Mouse (Mus musculus): ENCODE results near the gene Npnt. TPM values are rescaled to one million over a fixed set of nuclear protein-coding genes. Genes with fewer than 3 reads are reported as not detected.

Npnt gene
- total RNA-seq, 1 experiment: 8.6 TPM

DNA sequence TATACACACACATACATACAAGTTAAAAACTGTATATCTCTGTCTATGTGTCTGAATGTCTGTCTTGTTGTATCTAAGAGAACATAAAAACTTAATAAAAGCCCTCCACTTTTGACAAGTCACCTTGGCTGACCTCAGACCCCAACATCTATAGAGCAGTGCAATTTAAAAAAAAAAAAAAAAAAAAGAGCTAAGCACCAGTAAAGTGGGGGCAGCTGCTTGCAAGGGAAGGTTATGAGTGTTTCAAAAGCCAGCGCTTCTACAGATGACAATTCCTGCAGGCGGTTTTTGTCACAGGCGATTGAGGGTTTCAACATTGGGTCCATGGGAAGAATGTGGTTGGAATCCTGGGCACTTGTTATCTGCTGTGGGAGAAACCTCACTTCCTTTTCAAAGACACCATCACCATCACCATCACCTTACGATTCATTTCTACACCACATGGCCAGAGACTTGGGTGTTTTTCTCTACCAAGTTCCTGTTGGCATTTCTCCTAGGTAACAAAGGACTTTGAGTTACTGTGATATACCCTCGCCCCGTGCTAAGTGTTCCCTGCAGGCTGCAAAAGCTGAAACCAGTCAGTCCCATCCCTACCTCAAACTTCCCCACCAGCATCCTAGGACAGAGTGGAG, 63.6 kb downstream of the Npnt start:
- no peak for DNase-seq (ENCODE audit: low read depth, low spot score)
- no peak overlapping the region for H3K27ac ChIP-seq (ENCODE audit: insufficient read depth, low read depth, low read length, poor library complexity, severe bottlenecking)
- in situ Hi-C loops (cut with MboI; ENCODE audit: low sequenced_read_pairs in 2 of 2, unreplicated experiment in 2 of 2): no loop called here

DNA sequence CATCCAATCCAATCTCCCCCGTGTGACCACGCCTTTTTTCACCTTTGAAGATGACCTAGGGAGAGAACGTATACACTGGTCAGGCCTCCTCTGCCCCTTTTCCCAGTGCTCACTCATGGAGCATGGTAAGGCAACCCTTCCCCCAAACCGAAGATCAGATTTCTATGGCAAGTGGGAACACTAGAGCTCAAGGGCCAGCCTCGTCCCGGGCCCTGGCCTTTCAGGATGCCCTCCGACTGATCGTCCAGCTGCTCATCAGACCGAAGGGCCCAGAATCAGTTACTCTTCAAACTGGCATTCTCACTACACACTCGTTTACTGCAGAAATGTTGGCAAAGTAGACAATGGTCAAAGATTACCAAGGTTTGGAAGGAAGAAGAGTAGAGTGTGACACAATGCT, 65.6 kb downstream of the Npnt start:
- Histone ChIP-seq H3K36me3 (ENCODE audit: control insufficient read depth, insufficient read depth, low read length, poor library complexity, severe bottlenecking) (no peaks in the 10 kb centered on the region), H3K9ac (ENCODE audit: insufficient read depth, low read depth, low read length, poor library complexity, severe bottlenecking) (no peak overlapping the region), H3K27ac (ENCODE audit: insufficient read depth, low read depth, low read length, poor library complexity, severe bottlenecking) (no peak overlapping the region), H3K4me3 (ENCODE audit: insufficient read depth in 1 of 2, low read depth in 1 of 2, low read length in 2 of 2, poor library complexity in 1 of 2, severe bottlenecking in 1 of 2) (no peak overlapping the region), H3K4me1 (ENCODE audit: control insufficient read depth in 2 of 2, insufficient read depth in 2 of 2, low read length in 2 of 2, poor library complexity in 1 of 2) (no peaks in the 10 kb centered on the region), H3K9me3 (ENCODE audit: control insufficient read depth, insufficient read depth, low read depth, low read length) (no peaks in the 10 kb centered on the region)
- no peak for DNase-seq (ENCODE audit: low read depth, low spot score)
- TF ChIP-seq HCFC1 (IDR thresholded peaks at IDR 0.05; ENCODE audit: borderline replicate concordance, insufficient read depth, low read length) (no peak), ZNF384 (IDR thresholded peaks at IDR 0.05; ENCODE audit: low read depth, low read length) (no peak), ZC3H11A (IDR thresholded peaks at IDR 0.05; ENCODE audit: borderline replicate concordance, low read depth, low read length) (no peak), MAFK (IDR thresholded peaks at IDR 0.05; ENCODE audit: insufficient read depth, low read depth, low read length) (no peak), CHD2 (IDR thresholded peaks at IDR 0.05; ENCODE audit: low read depth, low read length) (no peak)
- in situ Hi-C loops (cut with MboI; ENCODE audit: low sequenced_read_pairs in 2 of 2, unreplicated experiment in 2 of 2): no loop called here

More for the DNA sequence above, 63.6 kb downstream of the Npnt start:
- H3K9me3 ChIP-seq (ENCODE audit: control insufficient read depth, insufficient read depth, low read depth, low read length): no peaks in the 10 kb centered on the region
- no peak overlapping the region for H3K4me3 ChIP-seq (ENCODE audit: insufficient read depth in 1 of 2, low read depth in 1 of 2, low read length in 2 of 2, poor library complexity in 1 of 2, severe bottlenecking in 1 of 2)
- no peak overlapping the region for H3K9ac ChIP-seq (ENCODE audit: insufficient read depth, low read depth, low read length, poor library complexity, severe bottlenecking)
- TF ChIP-seq ZC3H11A (IDR thresholded peaks at IDR 0.05; ENCODE audit: borderline replicate concordance, low read depth, low read length) (no peak), ZNF384 (IDR thresholded peaks at IDR 0.05; ENCODE audit: low read depth, low read length) (no peak), CHD2 (IDR thresholded peaks at IDR 0.05; ENCODE audit: low read depth, low read length) (no peak), HCFC1 (IDR thresholded peaks at IDR 0.05; ENCODE audit: borderline replicate concordance, insufficient read depth, low read length) (no peak), MAFK (IDR thresholded peaks at IDR 0.05; ENCODE audit: insufficient read depth, low read depth, low read length) (no peak)
- H3K36me3 ChIP-seq (ENCODE audit: control insufficient read depth, insufficient read depth, low read length, poor library complexity, severe bottlenecking): no peaks in the 10 kb centered on the region
- no peaks in the 10 kb centered on the region for H3K4me1 ChIP-seq (ENCODE audit: control insufficient read depth in 2 of 2, insufficient read depth in 2 of 2, low read length in 2 of 2, poor library complexity in 1 of 2)

DNA sequence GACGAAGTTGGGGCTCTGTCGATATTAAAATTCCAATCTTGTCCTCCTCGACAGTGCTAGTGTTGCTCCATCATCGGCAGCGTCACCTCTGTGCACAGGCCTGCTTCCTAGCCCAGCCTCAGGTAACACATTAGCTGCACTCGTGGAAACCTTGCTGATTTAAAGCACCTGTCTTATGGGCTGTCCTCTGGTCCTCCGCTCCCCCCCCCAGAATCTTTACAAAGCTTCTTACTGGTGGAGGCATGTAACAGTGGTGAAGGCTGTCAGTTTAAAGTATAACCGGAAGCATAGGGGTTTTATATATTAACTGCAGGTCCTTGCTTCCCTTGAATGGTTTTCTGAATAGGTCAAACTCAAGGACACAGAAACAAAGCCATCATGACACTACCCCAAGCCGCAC, 66.8 kb downstream of the Npnt start:
- no peaks in the 10 kb centered on the region for H3K9me3 ChIP-seq (ENCODE audit: control insufficient read depth, insufficient read depth, low read depth, low read length)
- no peak for DNase-seq (ENCODE audit: low read depth, low spot score)
- H3K27ac ChIP-seq (ENCODE audit: insufficient read depth, low read depth, low read length, poor library complexity, severe bottlenecking): no peak overlapping the region
- TF ChIP-seq HCFC1 (IDR thresholded peaks at IDR 0.05; ENCODE audit: borderline replicate concordance, insufficient read depth, low read length): no peak
- TF ChIP-seq MAFK (IDR thresholded peaks at IDR 0.05; ENCODE audit: insufficient read depth, low read depth, low read length): no peak
- no peak for TF ChIP-seq CHD2 (IDR thresholded peaks at IDR 0.05; ENCODE audit: low read depth, low read length)
- TF ChIP-seq ZNF384 (IDR thresholded peaks at IDR 0.05; ENCODE audit: low read depth, low read length): no peak
- TF ChIP-seq ZC3H11A (IDR thresholded peaks at IDR 0.05; ENCODE audit: borderline replicate concordance, low read depth, low read length): no peak
- H3K9ac ChIP-seq (ENCODE audit: insufficient read depth, low read depth, low read length, poor library complexity, severe bottlenecking): no peak overlapping the region
- H3K4me1 ChIP-seq (ENCODE audit: control insufficient read depth in 2 of 2, insufficient read depth in 2 of 2, low read length in 2 of 2, poor library complexity in 1 of 2): no peaks in the 10 kb centered on the region
- H3K4me3 ChIP-seq (ENCODE audit: insufficient read depth in 1 of 2, low read depth in 1 of 2, low read length in 2 of 2, poor library complexity in 1 of 2, severe bottlenecking in 1 of 2): no peak overlapping the region
- no peaks in the 10 kb centered on the region for H3K36me3 ChIP-seq (ENCODE audit: control insufficient read depth, insufficient read depth, low read length, poor library complexity, severe bottlenecking)
- in situ Hi-C loops (cut with MboI; ENCODE audit: low sequenced_read_pairs in 2 of 2, unreplicated experiment in 2 of 2): no loop called here

DNA sequence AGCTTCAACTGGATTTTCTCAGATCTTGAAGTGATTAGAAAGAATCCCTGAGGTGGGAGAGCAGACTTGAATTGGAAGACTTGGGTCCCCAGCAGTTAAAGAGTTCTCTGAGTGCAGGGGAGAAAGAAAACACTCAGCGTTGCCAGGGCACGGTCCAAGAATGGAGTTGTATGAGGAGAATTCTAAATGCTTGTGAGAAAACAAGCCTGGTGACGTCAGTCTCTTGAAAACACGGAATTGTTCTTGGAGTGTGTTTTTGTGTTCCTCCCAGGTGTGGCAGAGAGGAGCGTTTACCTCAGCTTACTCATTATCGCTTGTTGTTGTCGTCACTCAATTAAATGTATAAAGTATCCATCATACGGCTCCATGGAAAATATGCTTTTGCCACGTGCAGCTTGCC, 69.3 kb downstream of the Npnt start:
- peaks cover 0 to 3% of the 10 kb centered on the region in 2 experiments; a peak in 2 of 4 replicates for H3K4me1 ChIP-seq (ENCODE audit: control insufficient read depth in 2 of 2, insufficient read depth in 2 of 2, low read length in 2 of 2, poor library complexity in 1 of 2)
- H3K36me3 ChIP-seq (ENCODE audit: control insufficient read depth, insufficient read depth, low read length, poor library complexity, severe bottlenecking): no peaks in the 10 kb centered on the region
- no peak overlapping the region for H3K27ac ChIP-seq (ENCODE audit: insufficient read depth, low read depth, low read length, poor library complexity, severe bottlenecking)
- no peak overlapping the region for H3K4me3 ChIP-seq (ENCODE audit: insufficient read depth in 1 of 2, low read depth in 1 of 2, low read length in 2 of 2, poor library complexity in 1 of 2, severe bottlenecking in 1 of 2)
- no peak for DNase-seq (ENCODE audit: low read depth, low spot score)
- in situ Hi-C loops (cut with MboI; ENCODE audit: low sequenced_read_pairs in 2 of 2, unreplicated experiment in 2 of 2): no loop called here
- TF ChIP-seq CHD2 (IDR thresholded peaks at IDR 0.05; ENCODE audit: low read depth, low read length) (no peak), HCFC1 (IDR thresholded peaks at IDR 0.05; ENCODE audit: borderline replicate concordance, insufficient read depth, low read length) (no peak), ZC3H11A (IDR thresholded peaks at IDR 0.05; ENCODE audit: borderline replicate concordance, low read depth, low read length) (no peak), ZNF384 (IDR thresholded peaks at IDR 0.05; ENCODE audit: low read depth, low read length) (no peak), MAFK (IDR thresholded peaks at IDR 0.05; ENCODE audit: insufficient read depth, low read depth, low read length) (no peak)
- no peak overlapping the region for H3K9ac ChIP-seq (ENCODE audit: insufficient read depth, low read depth, low read length, poor library complexity, severe bottlenecking)
- H3K9me3 ChIP-seq (ENCODE audit: control insufficient read depth, insufficient read depth, low read depth, low read length): no peaks in the 10 kb centered on the region

Measured in ES-E14 (cell line).